Mouse (Mus musculus) neural tube, embryonic 14.5 days (tissue): ENCODE results near the gene Zc3h6. TPM values are rescaled to one million over a fixed set of nuclear protein-coding genes. Genes with fewer than 3 reads are reported as not detected.
A peak's percentile ranks its signal among the peaks of the same experiment; 100 is the strongest.

Source experiments
- ATAC-seq: fragments of 200-750 bp; cut with Nextera tagmentation; 2 replicates; pipeline ENCODE4 v1.8.0; 2017; ENCODE audit warnings: low read depth, mild to moderate bottlenecking, moderate TSS enrichment, moderate library complexity
- H3K27ac ChIP-seq: fragments of 300-500 bp; sonication (generic); 2 replicates; pipeline ENCODE4 v1.5.1; 2014; ENCODE audit warnings: low read depth, mild to moderate bottlenecking, control low read depth, low read length, moderate library complexity, mixed read lengths
- H3K27me3 ChIP-seq: fragments of 300-500 bp; sonication (generic); 2 replicates; pipeline ENCODE4 v1.6.1; 2014; ENCODE audit warnings: low read length; ENCODE audit not compliant: control insufficient read depth, insufficient read depth
- H3K36me3 ChIP-seq: fragments of 300-500 bp; sonication (generic); 2 replicates; pipeline ENCODE4 v1.6.1; 2014; ENCODE audit warnings: low read length, mixed read lengths; ENCODE audit not compliant: control insufficient read depth, insufficient read depth
- H3K4me1 ChIP-seq: fragments of 300-500 bp; sonication (generic); 2 replicates; pipeline ENCODE4 v1.6.1; 2014; ENCODE audit warnings: low read length; ENCODE audit not compliant: control insufficient read depth, insufficient read depth
- H3K4me2 ChIP-seq: fragments of 300-500 bp; sonication (generic); 2 replicates; pipeline ENCODE4 v1.6.1; 2014; ENCODE audit warnings: mild to moderate bottlenecking, low read depth, low read length, control low read depth
- H3K4me3 ChIP-seq: fragments of 300-500 bp; sonication (generic); 2 replicates; pipeline ENCODE4 v1.5.1; 2014; ENCODE audit warnings: low read depth, low read length, control low read depth, mixed read lengths
- H3K9ac ChIP-seq: fragments of 300-500 bp; sonication (generic); replicated peaks from 2 replicates; pipeline ENCODE4 v1.6.1; 2014; ENCODE audit warnings: low read depth, mild to moderate bottlenecking, control low read depth, low read length, mixed read lengths
- H3K9me3 ChIP-seq: fragments of 300-500 bp; sonication (generic); 2 replicates; pipeline ENCODE4 v1.6.1; 2016; ENCODE audit warnings: low read length; ENCODE audit not compliant: control insufficient read depth
- WGBS: fragments of 180-500 bp; shearing (Covaris S2); extraction: QIAGEN DNeasy Blood & Tissue Kit; methylation state at CpG from one replicate; pipeline ENCODE4 v1.1.7; 2014; 5-methylcytosine and 5-hydroxymethylcytosine counted together
- polyA plus RNA-seq: library from polyadenylated mRNA; unstranded; fragments of >200 nt; fragmentation: Nextera tagmentation; extraction: Ambion mirVana; gene quantifications from 2 replicates; pipeline ENCODE4 v1.2.1, GENCODE M21; 2014

The Zc3h6 gene
- polyA plus RNA-seq, 1 experiment from 2014 or later = 5.7 TPM

DNA sequence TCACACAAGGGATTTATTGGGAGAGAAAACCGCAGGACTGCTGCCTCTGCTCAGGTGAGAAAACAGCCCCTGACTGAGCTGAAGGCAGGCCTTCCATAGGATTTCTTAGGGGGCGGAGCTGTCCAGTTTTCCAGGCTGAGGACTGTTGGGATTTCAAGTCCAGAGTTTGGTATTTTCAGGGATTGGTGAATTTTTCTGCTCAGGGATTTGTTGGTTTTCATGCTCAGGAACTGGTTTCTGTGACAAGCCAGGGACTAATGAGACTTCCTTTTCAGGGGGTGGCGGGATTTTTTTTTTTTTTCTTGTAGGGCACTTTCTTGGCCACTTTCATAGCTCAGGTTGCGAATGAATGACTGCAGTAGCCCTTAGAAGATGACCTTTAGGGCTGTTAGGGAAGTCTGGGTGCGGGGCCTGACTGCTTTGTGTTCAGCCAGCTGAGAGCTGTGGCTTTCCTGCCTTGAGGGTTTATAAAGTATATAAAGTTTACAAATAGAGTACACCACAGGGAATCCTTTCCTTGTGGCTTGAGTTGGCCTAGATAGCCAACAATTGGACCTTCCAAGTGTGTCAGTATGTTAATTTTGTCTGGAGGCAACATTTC lies 1.6 kb upstream of the Zc3h6 start:
- H3K4me2 ChIP-seq = peak overlapping the region; percentile 64
- H3K9ac ChIP-seq = 0 out of 2 replicates have a peak overlapping the region, but pooled peaks have one; percentile 17
- peak overlapping the region; percentile 55; the same call in 1 of the 2 replicates for H3K27ac ChIP-seq
- whole genome bisulfite sequencing = 40% methylated on average over 5 of the region's 5 CpGs
- H3K4me3 ChIP-seq = 0 out of 2 replicates have a peak overlapping the region, but pooled peaks have one; percentile 91
- H3K9me3 ChIP-seq = no peaks in the 10 kb centered on the region
- H3K27me3 ChIP-seq = no peaks in the 10 kb centered on the region
- peaks cover 11% of the 10 kb centered on the region for H3K4me1 ChIP-seq
- H3K36me3 ChIP-seq = no peaks in the 10 kb centered on the region
- ATAC-seq = no peak

DNA sequence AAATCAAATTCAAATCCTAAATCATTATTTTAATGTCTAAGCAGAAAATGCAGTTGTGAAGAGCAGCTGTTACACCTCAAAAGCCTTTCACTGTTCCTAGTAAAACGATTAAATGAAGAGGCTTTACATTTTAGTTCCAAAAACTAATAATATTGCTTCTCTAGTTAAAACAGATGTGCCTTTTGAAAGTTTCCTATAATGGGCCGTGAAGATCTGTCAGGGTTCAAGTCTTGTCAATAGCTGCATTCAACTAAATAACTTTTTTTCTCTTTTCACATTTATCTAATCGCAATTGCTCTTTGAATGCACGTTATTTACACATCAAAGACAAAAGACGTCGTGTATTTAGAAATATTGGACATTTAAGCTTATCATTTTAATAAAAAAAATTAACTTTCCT lies 966 bp upstream of the Zc3h6 start:
- Histone ChIP-seq H3K4me2 (peak overlapping the region; percentile 64), H3K4me3 (peak overlapping the region; percentile 91), H3K9me3 (no peaks in the 10 kb centered on the region), H3K27ac (no peak overlapping the region; the same call in 1 of the 2 replicates), H3K27me3 (no peaks in the 10 kb centered on the region), H3K36me3 (no peaks in the 10 kb centered on the region), H3K9ac (0 out of 2 replicates have a peak overlapping the region, but pooled peaks have one; percentile 17), H3K4me1 (peaks cover 11% of the 10 kb centered on the region)
- ATAC-seq = no peak
- 5% methylated on average over 6 of the region's 6 CpGs for WGBS

DNA sequence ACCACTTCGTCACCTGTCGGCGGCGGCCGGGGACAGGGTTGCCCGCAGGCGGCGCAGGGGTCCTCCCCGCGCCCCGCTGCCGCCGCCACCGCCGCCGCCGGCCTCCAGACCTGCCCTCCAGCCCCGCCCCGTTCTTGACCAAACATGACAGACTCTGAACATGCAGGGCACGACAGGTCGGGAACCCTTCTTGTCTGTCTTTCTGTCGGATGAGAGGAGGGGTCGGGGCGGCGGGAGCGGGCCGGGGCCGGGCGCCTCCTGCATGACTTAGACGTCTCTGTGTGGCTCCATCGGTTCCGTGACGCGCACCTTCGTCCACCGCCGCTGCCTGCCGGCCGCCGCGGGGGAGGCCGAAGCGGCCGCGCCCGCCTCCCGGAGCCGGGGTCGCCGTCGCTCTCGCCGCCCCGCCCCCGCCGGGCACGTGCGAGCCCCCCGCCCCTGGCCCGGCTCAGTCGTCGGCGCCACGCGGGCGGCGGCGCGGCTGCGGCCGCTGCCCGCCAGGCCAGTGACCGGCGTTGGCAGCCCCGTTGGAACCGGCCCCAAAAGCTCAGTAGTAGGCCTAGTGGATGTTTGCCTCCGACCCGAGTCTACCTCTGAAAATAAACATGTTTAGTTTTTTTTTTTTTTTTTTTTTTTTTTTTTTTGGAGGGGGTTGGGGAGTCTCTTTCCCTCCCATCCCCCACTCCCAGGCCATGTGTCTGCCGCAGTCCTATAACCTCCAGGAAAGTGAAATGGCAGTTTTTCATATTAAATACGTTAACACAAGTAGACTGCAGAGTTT lies 649 bp downstream of the Zc3h6 start, which contains the start of gene Gm10762:
Gene Gm10762 (minus strand): TSS at position 65 of the 781 bp plus-strand sequence.
- Histone ChIP-seq H3K36me3 (no peaks in the 10 kb centered on the region), H3K27me3 (no peaks in the 10 kb centered on the region), H3K4me3 (peak within 1 kb of the TSS; percentile 91), H3K9me3 (no peaks in the 10 kb centered on the region), H3K9ac (peak within 1 kb of the TSS; percentile 100), H3K4me2 (peak within 1 kb of the TSS; percentile 64), H3K27ac (peak within 1 kb of the TSS; percentile 100), H3K4me1 (peaks cover 11% of the 10 kb centered on the region)
- ATAC-seq = peak; percentile 74
- 1% methylated on average over 66 of the region's 80 CpGs for WGBS

DNA sequence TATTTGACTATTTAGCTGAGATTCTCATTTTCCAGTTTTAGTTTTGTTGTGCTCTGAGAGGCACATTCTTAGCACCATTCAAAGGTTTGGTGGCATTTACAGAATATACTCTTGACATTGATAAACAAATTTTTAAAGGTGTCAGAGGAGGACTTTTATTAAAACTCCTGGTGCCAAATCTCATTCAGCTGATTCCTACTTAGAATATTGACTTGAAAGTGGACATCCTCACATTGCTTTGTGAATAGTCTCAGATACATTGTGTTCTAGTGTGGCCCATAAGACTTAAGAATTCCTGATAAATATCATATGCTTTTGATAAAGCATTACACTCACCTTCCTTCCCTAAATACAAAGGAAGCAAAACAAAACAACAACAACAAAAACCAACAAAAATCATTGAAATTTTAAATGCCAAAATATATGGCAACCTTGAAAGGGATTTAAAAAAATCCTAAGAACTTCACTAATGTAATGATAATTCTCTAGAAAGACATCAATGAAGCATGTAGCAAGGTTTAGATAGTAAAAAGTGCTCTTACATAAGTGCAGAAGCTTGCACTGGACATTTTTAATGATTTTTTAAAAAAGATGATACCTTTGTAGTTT lies 1.4 kb downstream of the Zc3h6 start:
- peak overlapping the region; percentile 64 for H3K4me2 ChIP-seq
- peaks cover 11% of the 10 kb centered on the region for H3K4me1 ChIP-seq
- ATAC-seq = no peak
- peak overlapping the region; percentile 100 for H3K9ac ChIP-seq
- H3K9me3 ChIP-seq = no peaks in the 10 kb centered on the region
- no peaks in the 10 kb centered on the region for H3K36me3 ChIP-seq
- peak overlapping the region; percentile 100 for H3K27ac ChIP-seq
- H3K27me3 ChIP-seq = no peaks in the 10 kb centered on the region
- H3K4me3 ChIP-seq = peak overlapping the region; percentile 91

DNA sequence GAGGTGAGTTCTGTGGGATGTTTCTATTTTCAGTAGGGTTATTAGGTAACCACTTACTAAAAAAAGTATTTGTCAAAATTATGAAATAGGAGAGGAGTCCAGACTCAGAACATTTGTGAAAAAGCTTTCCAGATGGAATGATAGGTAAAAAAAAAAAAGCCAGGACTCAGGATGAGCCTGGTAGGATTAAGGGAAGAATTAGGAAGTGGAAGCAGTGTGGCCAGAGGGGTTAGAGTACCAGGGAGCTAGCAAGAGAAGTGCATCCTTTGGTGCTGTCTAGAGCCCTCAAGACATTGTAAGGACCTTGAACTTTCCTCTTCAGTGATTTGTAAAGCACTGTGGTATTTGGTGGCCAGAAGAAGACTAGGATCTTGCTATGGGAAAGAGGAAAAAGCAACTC lies 5.1 kb downstream of the Zc3h6 start:
- no peak overlapping the region for H3K27ac ChIP-seq
- H3K4me1 ChIP-seq = peaks cover 3% of the 10 kb centered on the region; the same call in 1 of the 2 replicates
- H3K9ac ChIP-seq = no peak overlapping the region
- no peak overlapping the region for H3K4me3 ChIP-seq
- no peaks in the 10 kb centered on the region for H3K9me3 ChIP-seq
- no peaks in the 10 kb centered on the region for H3K27me3 ChIP-seq
- H3K4me2 ChIP-seq = no peak overlapping the region
- no peaks in the 10 kb centered on the region for H3K36me3 ChIP-seq
- ATAC-seq = no peak

DNA sequence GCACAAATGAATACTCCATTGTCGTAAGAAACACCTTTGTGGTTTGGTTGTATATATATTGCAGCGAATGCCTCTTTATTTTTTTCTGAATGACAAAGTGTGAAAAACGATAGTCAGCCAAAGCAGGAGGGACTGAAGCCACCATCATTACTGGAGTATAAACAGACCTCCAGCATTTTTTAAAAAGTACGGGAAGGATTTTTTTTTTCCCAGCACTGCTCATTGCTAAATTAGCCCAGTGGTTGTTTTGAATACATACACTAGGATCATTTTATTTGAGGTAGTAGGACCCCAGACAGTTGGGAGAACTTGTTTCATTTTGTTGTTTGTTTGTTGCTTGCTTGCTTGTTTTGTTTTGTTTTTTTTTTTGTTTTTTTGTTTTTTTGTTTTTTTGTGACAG lies 8.4 kb downstream of the Zc3h6 start:
- Histone ChIP-seq H3K27me3 (no peaks in the 10 kb centered on the region), H3K9ac (no peak overlapping the region), H3K4me2 (no peak overlapping the region), H3K9me3 (no peaks in the 10 kb centered on the region), H3K4me1 (no peaks in the 10 kb centered on the region), H3K4me3 (no peak overlapping the region), H3K36me3 (no peaks in the 10 kb centered on the region), H3K27ac (no peak overlapping the region)
- ATAC-seq = no peak
- WGBS = 79% methylated on average over 4 of the region's 4 CpGs

DNA sequence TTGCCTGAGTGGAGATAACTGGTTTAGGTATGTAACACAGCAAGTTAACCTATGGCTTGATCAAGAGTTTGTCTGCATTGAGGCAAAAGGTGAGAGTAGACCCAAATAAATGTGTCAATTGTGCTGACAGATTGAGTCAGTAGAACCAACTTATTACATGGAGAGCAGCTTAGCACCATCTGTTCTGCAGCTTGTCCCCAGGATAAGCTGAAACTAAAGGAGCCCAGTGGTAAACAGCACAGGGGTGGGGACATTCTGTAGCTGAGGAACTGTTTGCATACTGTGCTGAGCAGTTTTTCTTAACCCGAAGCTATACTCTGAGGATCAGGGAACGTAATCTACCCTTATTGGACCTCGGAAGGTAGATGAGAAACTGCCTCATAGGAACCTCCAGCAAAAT lies 17.5 kb downstream of the Zc3h6 start:
- Histone ChIP-seq H3K4me2 (no peak overlapping the region), H3K27ac (no peak overlapping the region), H3K36me3 (no peaks in the 10 kb centered on the region), H3K9ac (no peak overlapping the region), H3K9me3 (no peaks in the 10 kb centered on the region), H3K27me3 (no peaks in the 10 kb centered on the region), H3K4me3 (no peak overlapping the region), H3K4me1 (no peaks in the 10 kb centered on the region)
- ATAC-seq = no peak
- WGBS = 96% methylated on average over 3 of the region's 3 CpGs

DNA sequence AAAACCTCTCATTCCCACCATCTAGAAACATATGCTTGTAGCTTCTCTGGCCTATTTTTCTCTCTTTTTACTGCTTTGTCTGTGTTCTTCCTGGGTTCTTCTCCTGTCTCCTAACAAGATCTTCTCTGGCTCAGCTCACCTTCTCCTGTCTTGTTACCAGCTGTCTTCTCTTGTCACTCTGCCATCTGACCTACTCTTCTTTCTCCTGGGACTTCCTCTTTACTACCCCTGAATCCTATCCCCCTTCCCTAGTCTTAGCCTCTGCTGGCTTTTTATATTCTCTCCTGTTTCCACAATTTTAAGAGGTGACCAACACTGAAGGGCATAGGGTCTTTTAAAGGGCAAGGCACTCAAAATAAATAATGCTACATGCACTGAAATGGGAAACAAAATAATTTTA lies 37.7 kb downstream of the Zc3h6 start:
- H3K4me1 ChIP-seq = no peaks in the 10 kb centered on the region
- H3K4me2 ChIP-seq = no peak overlapping the region
- no peaks in the 10 kb centered on the region for H3K27me3 ChIP-seq
- ATAC-seq = no peak
- H3K9me3 ChIP-seq = no peaks in the 10 kb centered on the region
- H3K4me3 ChIP-seq = no peak overlapping the region
- H3K27ac ChIP-seq = no peak overlapping the region
- no peak overlapping the region for H3K9ac ChIP-seq
- H3K36me3 ChIP-seq = no peaks in the 10 kb centered on the region

DNA sequence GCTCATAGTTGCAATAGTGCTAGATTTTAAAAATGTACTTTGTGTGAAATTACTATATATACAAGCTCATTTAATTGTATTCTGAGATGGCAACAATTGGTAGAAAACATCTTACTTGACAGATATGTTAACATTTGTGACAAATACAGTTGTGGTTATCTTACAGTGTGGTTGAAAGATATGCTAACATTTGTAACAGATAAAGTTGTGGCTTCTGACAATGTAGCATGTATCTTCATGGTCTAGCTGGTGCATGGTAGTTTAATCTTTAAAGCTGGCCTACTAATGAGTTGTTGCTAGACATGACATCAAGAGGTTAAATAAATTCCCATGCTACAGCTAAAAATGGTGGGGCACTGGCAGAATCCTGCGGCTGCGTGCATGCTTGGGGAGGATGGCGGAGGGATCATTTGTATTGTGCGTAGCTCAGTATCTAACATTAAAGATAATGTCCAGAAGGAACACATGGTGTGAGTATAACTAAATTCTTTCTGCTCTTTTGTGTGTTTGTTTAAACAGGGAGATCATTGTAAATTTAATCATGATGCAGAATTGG lies 39.1 kb downstream of the Zc3h6 start:
- Histone ChIP-seq H3K27me3 (no peaks in the 10 kb centered on the region), H3K36me3 (no peaks in the 10 kb centered on the region), H3K4me3 (no peak overlapping the region), H3K4me1 (no peaks in the 10 kb centered on the region), H3K4me2 (no peak overlapping the region), H3K9me3 (no peaks in the 10 kb centered on the region), H3K27ac (no peak overlapping the region), H3K9ac (no peak overlapping the region)
- ATAC-seq = no peak
- 73% methylated on average over 4 of the region's 4 CpGs for WGBS
